Mouse (Mus musculus) spleen, adult 2 months (tissue): ENCODE measurements around the gene Emilin2.

Source experiments
- CTCF ChIP-seq: fragments of 200-500 bp; IDR thresholded peaks from 2 replicates; pipeline ENCODE4 v1.5.1; 2011; ENCODE audit warnings: mild to moderate bottlenecking, inconsistent platforms; ENCODE audit not compliant: insufficient read depth, insufficient read length, insufficient replicate concordance; ENCODE audit errors: extremely low read depth
- POLR2A ChIP-seq: fragments of 200-500 bp; IDR thresholded peaks from 2 replicates; pipeline ENCODE4 v1.6.1; 2011; ENCODE audit warnings: low read depth, low read length, inconsistent platforms

GRCm38 (mm10) chr17:71314315-71314714, 2.5 kb upstream of the Emilin2 start:
- TF ChIP-seq CTCF: no peak
- TF ChIP-seq POLR2A: no peak
